Mouse (Mus musculus) lung, embryonic 14.5 days (tissue): ENCODE results near the gene Nans. TPM values are rescaled to one million over a fixed set of nuclear protein-coding genes. Genes with fewer than 3 reads are reported as not detected.

Source experiments
- ATAC-seq: fragments of 200-750 bp; cut with Nextera tagmentation; 2 replicates; pipeline ENCODE4 v1.8.0; 2017; ENCODE audit warnings: mild to moderate bottlenecking, moderate TSS enrichment, moderate library complexity; ENCODE audit not compliant: insufficient read depth
- DNase-seq: peaks from one replicate; pipeline ENCODE4 v3.0.0-alpha.2; 2015
- H3K27ac ChIP-seq: fragments of 300-500 bp; sonication (generic); 2 replicates; pipeline ENCODE4 v1.5.1; 2014; ENCODE audit warnings: low read depth, mild to moderate bottlenecking, moderate library complexity
- H3K27me3 ChIP-seq: fragments of 300-500 bp; sonication (generic); 2 replicates; pipeline ENCODE4 v1.6.1; 2014; ENCODE audit warnings: low read length, control low read depth; ENCODE audit not compliant: insufficient read depth
- H3K36me3 ChIP-seq: fragments of 300-500 bp; sonication (generic); 2 replicates; pipeline ENCODE4 v1.6.1; 2014; ENCODE audit warnings: control low read depth; ENCODE audit not compliant: insufficient read depth
- H3K4me1 ChIP-seq: fragments of 300-500 bp; sonication (generic); 2 replicates; pipeline ENCODE4 v1.6.1; 2014; ENCODE audit warnings: antibody characterized with exemption, control low read depth; ENCODE audit not compliant: insufficient read depth
- H3K4me2 ChIP-seq: fragments of 300-500 bp; sonication (generic); 2 replicates; pipeline ENCODE4 v1.6.1; 2014; ENCODE audit warnings: mild to moderate bottlenecking
- H3K4me3 ChIP-seq: fragments of 300-500 bp; sonication (generic); 2 replicates; pipeline ENCODE4 v1.5.1; 2014; ENCODE audit warnings: low read depth, low read length
- H3K9ac ChIP-seq: fragments of 300-500 bp; sonication (generic); 2 replicates; pipeline ENCODE4 v1.6.1; 2014
- H3K9me3 ChIP-seq: fragments of 300-500 bp; sonication (generic); 2 replicates; pipeline ENCODE4 v1.6.1; 2016; ENCODE audit warnings: low read depth, low read length, control low read depth
- CTCF ChIP-seq: IDR thresholded peaks from 2 replicates; pipeline ENCODE4 v1.5.1; 2016; ENCODE audit warnings: antibody characterized with exemption, low read depth
- WGBS: fragments of 180-500 bp; shearing (Covaris S2); extraction: QIAGEN DNeasy Blood & Tissue Kit; methylation state at CpG from one replicate; pipeline ENCODE4 v1.1.7; 2014; 5-methylcytosine and 5-hydroxymethylcytosine counted together
- polyA plus RNA-seq: library from polyadenylated mRNA; unstranded; fragments of >200 nt; fragmentation: Nextera tagmentation; extraction: Ambion mirVana; gene quantifications from 2 replicates; pipeline ENCODE4 v1.2.1, GENCODE M21; 2014

Gene Nans
- polyA plus RNA-seq, 1 experiment from 2014 or later, result 75.8 TPM

DNA sequence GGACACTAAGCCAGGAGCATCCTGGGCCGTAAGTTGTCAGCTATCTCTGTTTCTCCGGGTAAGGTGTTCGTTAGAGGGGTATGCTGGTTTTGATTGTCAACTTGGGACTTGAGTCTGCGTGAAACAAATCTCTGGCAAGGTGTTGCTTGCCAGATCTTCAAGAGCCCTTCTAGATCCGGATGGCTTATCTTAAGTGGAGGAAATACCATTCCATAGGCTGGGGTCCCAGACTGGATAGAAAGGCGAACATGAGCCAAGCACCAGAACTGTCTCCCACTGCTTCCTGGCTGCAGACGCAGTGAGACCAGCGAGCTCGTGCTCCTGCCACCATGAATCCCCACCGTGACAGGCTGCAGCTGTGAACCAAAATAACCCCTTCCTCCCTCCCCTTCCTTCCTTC lies 32.4 kb downstream of the Nans start:
- no peak overlapping the region for H3K9ac ChIP-seq
- H3K9me3 ChIP-seq, result no peaks in the 10 kb centered on the region
- H3K27me3 ChIP-seq, result no peaks in the 10 kb centered on the region
- DNase-seq (peak; percentile 31), ATAC-seq (no peak)
- WGBS, result 54% methylated on average over 10 of the region's 10 CpGs
- no peaks in the 10 kb centered on the region for H3K4me1 ChIP-seq
- no peak overlapping the region for H3K4me3 ChIP-seq
- H3K36me3 ChIP-seq, result no peaks in the 10 kb centered on the region
- no peak for TF ChIP-seq CTCF
- H3K27ac ChIP-seq, result no peak overlapping the region
- no peak overlapping the region for H3K4me2 ChIP-seq

GRCm38 (mm10) chr4:46523324-46523723 lies 34.3 kb downstream of the Nans start:
- Histone ChIP-seq H3K4me1 (no peaks in the 10 kb centered on the region), H3K9me3 (no peaks in the 10 kb centered on the region), H3K4me2 (no peak overlapping the region), H3K36me3 (no peaks in the 10 kb centered on the region), H3K27ac (no peak overlapping the region), H3K9ac (no peak overlapping the region), H3K27me3 (no peaks in the 10 kb centered on the region), H3K4me3 (no peak overlapping the region)
- DNase-seq, result no peak
- TF ChIP-seq CTCF, result no peak
- WGBS, result 77% methylated on average over 4 of the region's 4 CpGs
- ATAC-seq, result no peak

DNA sequence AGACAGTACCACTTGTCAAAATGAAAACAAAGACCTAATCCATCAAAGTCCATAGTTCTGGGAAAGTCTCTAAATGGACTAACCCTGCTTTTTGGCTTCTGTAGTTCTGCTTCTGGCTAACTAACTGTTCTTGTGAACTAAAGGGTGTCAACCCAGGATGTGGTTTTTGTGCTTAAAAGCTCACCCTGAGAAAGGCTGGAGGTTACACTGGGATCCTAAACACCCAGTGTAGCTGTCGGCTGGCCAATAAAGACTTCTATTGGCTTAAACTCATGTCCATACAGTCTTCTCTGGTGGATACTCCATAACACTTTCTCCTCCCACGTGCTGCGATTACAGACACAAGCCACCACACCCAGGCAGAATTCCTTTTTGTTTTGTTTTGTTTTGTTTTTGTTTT lies 37.2 kb downstream of the Nans start:
- no peaks in the 10 kb centered on the region for H3K27me3 ChIP-seq
- H3K4me1 ChIP-seq, result no peaks in the 10 kb centered on the region
- no peaks in the 10 kb centered on the region for H3K36me3 ChIP-seq
- ATAC-seq (no peak), DNase-seq (no peak)
- TF ChIP-seq CTCF, result no peak
- no peak overlapping the region for H3K4me2 ChIP-seq
- H3K9ac ChIP-seq, result no peak overlapping the region
- no peaks in the 10 kb centered on the region for H3K9me3 ChIP-seq
- WGBS, result 87% methylated on average over 3 of the region's 3 CpGs
- no peak overlapping the region for H3K27ac ChIP-seq
- H3K4me3 ChIP-seq, result no peak overlapping the region

GRCm38 (mm10) chr4:46526798-46527557 lies 37.9 kb downstream of the Nans start:
- TF ChIP-seq CTCF, result peak; percentile 45
- Histone ChIP-seq H3K4me3 (peak overlapping the region; percentile 31), H3K4me2 (peak overlapping the region; percentile 74), H3K9me3 (no peaks in the 10 kb centered on the region), H3K9ac (peak overlapping the region; percentile 42; the same call in 1 of the 2 replicates), H3K36me3 (no peaks in the 10 kb centered on the region), H3K4me1 (no peaks in the 10 kb centered on the region), H3K27ac (no peak overlapping the region), H3K27me3 (no peaks in the 10 kb centered on the region)
- peak; percentile 44 for DNase-seq
- peak; percentile 61 for ATAC-seq
- WGBS, result 24% methylated on average over 17 of the region's 17 CpGs

DNA sequence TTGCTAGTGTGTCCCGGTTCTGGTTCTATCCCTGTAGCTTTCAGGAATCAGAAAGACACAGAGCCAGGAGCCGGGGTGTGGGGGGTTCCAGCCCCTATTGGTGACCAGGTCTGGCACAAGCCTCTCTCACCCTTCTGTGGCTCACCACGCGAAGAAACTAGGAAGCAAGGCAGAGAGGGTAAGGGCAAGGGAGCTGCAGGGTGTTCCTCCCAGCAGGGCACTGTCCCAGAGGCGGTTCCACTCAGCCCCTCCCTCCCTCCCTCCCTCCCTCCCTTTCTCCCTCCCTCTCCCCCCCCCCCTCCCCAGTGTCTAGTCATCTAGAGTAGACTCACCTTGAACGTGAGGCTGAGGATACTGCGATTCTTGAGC lies 38.5 kb downstream of the Nans start:
- Histone ChIP-seq H3K27ac (no peak overlapping the region), H3K9me3 (no peaks in the 10 kb centered on the region), H3K4me1 (no peaks in the 10 kb centered on the region), H3K9ac (peak overlapping the region; percentile 42; the same call in 1 of the 2 replicates), H3K4me2 (peak overlapping the region; percentile 74), H3K27me3 (0 out of 2 replicates have a peak, but pooled peaks cover 2% of the 10 kb centered on the region), H3K4me3 (peak overlapping the region; percentile 31), H3K36me3 (no peaks in the 10 kb centered on the region)
- DNase-seq, result peak; percentile 24
- 0% methylated on average over 7 of the region's 7 CpGs for WGBS
- peak; percentile 91 for ATAC-seq
- no peak for TF ChIP-seq CTCF

DNA sequence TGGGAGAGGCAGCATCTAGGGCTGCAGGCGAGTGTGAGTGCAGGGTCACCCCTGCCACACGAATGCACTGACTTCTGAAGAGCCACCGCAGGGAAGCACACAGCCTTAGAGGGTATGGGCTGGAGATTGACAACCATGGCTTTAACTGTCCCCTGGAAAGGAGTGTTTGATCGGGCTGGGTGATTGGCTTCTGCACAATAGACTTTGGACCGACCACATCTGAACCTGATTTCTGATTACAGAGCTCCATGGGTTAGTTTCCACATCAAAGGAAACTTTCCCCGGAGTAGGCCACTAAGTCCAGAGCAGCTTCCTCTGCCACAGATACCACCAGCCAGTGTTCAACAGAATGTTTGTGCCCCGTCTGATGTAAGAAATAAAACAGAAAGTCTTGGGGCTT lies 40.7 kb downstream of the Nans start:
- DNase-seq, result no peak
- WGBS, result 49% methylated on average over 7 of the region's 7 CpGs
- Histone ChIP-seq H3K9ac (no peak overlapping the region), H3K9me3 (no peaks in the 10 kb centered on the region), H3K4me2 (no peak overlapping the region), H3K36me3 (no peaks in the 10 kb centered on the region), H3K27ac (no peak overlapping the region), H3K4me3 (no peak overlapping the region), H3K27me3 (peaks cover 22% of the 10 kb centered on the region), H3K4me1 (peaks cover 4% of the 10 kb centered on the region; the same call in 1 of the 2 replicates)
- TF ChIP-seq CTCF, result no peak
- ATAC-seq, result no peak

DNA sequence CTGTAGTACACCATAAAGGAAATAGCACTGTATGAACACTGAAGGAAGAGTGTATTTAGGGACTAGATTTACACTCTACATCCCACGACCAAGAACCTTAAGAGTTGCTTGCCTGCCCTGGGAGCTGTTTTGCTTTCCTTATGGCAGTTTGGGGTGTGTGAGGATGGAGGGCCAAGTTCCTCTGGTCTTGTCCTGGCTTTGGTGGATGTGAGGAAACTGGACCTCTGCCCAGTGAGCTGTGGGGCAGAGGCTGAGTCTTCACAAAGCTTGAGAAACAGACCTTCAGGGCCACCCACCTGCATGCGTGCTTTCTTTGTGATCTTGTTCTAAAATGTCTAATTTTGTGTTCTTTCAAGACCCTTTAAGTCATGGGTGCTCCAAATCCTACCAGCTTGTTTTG lies 43.5 kb downstream of the Nans start:
- Histone ChIP-seq H3K4me2 (no peak overlapping the region), H3K27ac (no peak overlapping the region), H3K9ac (no peak overlapping the region), H3K36me3 (no peaks in the 10 kb centered on the region), H3K9me3 (no peaks in the 10 kb centered on the region), H3K4me3 (no peak overlapping the region), H3K27me3 (peaks cover 46% of the 10 kb centered on the region), H3K4me1 (peaks cover 4% of the 10 kb centered on the region; the same call in 1 of the 2 replicates)
- DNase-seq, result no peak
- no peak for TF ChIP-seq CTCF
- no peak for ATAC-seq
- WGBS, result 74% methylated on average over 2 of the region's 2 CpGs
